Mouse (Mus musculus) lung, postnatal 14 days (tissue): ENCODE results near the gene Pnpla8.
"Not testable (repeated sequence)": the region's sequence is repeated elsewhere in the genome, so short reads cannot be mapped to it uniquely, and the experiment has no call there.

Experiments
- DNase-seq: peaks from one replicate; pipeline ENCODE4 v3.0.0; 2021

Pnpla8 gene

GRCm38 (mm10) chr12:44274125-44274835, 53.1 kb downstream of the Pnpla8 start:
- DNase-seq = no peak

DNA sequence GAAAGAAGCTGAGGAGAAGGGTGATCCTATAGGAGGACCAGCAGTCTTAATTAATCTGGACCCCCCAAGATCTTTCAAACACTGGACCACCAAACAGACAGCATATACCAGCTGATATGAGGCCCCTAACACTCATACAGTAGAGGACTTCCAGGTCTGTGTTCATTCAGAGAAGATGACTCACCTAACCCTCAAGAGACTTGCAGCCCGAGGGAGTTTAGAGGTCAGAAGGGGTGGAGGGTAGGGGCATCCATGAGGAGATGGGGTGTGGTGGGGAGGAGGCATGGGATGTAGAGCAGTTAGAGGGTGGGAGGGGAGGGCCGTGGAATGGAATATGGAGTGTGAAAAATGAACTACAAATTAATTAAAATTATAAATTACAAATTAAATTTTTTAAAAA, 59.0 kb downstream of the Pnpla8 start:
- DNase-seq = not testable (repeated sequence)

DNA sequence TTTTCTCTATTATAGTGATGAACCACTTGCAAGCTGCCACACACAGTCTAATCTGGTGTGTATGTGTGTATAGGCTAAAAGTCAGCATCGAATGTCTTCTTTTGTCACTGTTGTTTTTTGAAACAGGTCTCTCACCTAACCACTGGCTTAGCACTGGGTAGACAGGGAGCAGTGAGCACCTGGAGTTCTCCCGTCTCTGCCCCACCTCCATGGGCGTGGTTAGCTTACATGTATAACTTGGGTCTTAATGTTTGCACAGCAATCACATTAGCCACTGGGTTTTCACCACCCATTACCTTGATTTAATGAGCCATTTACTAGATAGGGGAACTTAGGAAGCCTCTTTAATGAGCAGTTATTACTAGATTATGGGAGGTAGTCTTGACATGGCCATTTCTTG, 60.4 kb downstream of the Pnpla8 start:
- DNase-seq = no peak

DNA sequence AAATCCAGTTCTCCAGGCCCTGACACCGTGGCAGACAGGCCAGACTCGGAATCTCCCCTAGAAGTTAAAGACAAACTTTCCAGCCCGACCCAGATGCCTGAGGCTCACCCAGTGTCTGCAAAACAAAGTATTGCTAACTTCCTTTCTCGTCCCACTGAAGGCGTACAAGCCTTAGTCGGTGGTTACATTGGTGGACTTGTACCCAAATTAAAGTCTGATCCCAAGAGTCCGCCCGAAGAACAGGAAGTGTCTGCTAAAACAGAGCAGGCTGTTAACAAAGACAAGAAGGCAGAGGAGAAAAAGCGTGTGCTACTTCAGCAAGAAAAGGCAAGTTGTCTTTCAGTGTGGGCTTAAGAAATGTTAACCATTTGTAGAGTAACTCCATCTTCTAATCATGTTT, 62.2 kb downstream of the Pnpla8 start:
- no peak for DNase-seq

DNA sequence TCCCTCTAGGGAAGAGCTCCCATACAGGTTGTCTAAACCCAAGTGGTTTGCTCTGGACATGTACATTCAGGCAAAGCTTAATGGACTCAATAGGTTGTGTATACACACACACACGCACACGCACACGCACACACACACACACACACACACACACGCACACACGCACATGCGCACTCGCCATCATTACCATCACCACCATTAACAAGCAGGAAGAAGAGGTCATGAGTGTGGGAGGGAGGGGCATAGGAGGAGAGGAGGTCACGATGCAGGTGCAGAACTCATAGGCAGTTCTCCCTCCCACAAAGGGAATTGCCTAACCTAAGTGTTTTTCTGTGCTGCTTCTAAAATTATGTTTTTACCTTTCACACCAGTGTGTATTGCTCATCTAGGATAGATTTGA, 65.8 kb downstream of the Pnpla8 start:
- no peak for DNase-seq

- DNase-seq = peak; percentile 83
Measured at GRCm38 (mm10) chr12:44292281-44292680, 71.1 kb downstream of the Pnpla8 start.

DNA sequence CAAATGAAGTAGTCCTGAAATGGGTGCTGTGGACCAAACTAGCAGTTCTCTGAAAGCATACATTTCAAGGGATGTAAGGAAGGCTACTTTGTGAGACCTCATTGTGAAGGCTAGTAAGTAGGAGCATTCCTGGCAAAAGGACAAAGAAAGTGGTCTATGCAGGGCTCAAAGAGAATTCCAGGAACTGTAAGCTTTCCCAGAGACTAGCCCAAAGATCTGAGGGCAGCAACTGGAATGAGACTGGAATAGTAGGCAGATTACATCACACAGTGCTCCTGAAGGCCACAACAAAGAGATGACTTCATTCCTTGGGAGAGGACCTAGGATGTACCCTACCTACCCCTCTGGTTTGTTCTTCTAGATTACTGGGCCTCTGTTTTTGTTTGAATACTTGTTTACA, 79.6 kb downstream of the Pnpla8 start:
- DNase-seq = no peak

GRCm38 (mm10) chr12:44304012-44304411, 82.8 kb downstream of the Pnpla8 start:
- DNase-seq = no peak

DNA sequence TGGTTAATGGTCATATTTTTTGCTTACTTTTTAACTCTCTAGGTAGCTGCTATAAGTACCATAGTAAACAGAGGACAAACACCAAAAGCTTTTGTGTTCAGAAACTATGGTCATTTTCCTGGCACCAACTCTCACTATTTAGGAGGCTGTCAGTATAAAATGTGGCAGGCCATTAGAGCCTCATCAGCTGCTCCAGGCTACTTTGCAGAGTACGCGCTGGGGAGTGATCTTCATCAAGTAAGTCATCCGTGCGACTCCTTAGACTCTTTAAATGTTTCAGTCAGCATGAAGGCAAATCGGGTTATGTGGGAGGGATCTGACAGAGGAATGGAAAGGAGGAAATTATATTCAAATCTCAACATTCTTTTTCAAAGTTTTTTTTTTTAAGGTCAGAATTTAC, 83.7 kb downstream of the Pnpla8 start:
- DNase-seq = no peak

GRCm38 (mm10) chr12:44308221-44308620, 87.1 kb downstream of the Pnpla8 start:
- DNase-seq = no peak

DNA sequence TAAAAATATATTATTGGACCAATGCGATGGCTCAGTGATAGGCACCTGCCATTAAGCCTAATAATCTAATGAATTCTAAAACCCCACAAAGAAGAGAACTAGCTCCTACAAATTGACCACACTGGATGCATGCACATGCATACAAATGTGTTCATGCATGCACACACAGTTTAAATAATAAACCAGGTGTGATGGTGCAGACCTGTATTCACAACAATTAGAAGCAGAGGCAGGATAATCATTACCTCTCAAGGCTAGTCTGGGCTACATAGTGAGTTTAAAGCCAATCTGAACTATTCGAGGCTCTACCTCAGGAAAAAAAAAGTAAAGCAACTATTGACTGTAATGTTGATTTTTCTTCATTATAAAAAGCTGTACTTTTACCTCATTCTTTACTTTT, 94.0 kb downstream of the Pnpla8 start:
- DNase-seq = no peak

GRCm38 (mm10) chr12:44325091-44325490, 103.9 kb downstream of the Pnpla8 start:
- DNase-seq = no peak

GRCm38 (mm10) chr12:44327452-44327851, 106.3 kb downstream of the Pnpla8 start:
- no peak for DNase-seq

- DNase-seq = peak; percentile 46
Measured at GRCm38 (mm10) chr12:44328381-44329315, 107.5 kb downstream of the Pnpla8 start, which contains the start of gene Nrcam. Gene Nrcam, plus strand, starts transcription at chr12:44328885.

DNA sequence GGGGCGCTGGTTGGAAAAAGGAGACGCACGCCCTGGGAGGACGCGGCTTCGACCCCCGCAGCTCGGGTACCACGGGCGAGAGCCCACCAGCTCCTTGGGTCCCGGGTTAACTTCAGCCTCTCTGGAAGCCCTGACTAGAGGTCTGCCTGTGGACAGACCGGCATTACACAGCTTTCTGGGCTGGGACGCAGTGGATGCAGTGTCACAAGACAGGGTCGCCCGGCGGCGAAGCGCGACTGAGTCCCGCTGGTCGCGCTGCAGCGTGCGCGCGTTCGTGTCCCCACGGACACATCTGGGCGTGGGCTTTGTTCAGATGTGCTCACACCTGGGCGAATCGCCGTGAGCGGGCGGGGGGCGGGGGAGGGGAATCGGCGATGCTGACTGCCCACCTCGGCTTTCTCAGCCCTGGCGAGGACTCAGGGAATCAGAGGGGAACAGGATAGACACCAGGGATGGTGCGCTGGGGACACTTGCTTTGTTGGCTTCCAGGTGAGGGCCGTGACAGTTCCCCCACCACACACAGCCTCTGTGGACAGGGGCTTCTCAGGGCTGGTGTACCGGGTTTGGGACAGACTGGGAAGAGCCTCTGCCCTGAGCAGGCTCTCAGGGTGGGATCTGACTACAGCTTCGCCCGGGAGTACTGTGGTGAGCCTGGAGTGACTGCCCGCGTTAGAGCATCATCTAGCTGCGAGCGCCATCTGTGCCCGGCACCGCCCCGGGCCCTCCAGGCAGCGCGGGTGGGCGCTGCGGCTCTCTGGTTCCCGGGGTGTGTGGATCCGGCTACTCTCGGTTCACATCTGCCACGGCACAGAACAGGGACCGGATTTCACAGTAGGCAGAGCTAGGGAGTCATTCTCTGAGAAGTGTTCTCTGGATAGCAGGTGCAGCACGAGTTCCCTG, 108.4 kb downstream of the Pnpla8 start:
- peak; percentile 8 for DNase-seq

GRCm38 (mm10) chr12:44330216-44330719, 109.1 kb downstream of the Pnpla8 start:
- no peak for DNase-seq

DNA sequence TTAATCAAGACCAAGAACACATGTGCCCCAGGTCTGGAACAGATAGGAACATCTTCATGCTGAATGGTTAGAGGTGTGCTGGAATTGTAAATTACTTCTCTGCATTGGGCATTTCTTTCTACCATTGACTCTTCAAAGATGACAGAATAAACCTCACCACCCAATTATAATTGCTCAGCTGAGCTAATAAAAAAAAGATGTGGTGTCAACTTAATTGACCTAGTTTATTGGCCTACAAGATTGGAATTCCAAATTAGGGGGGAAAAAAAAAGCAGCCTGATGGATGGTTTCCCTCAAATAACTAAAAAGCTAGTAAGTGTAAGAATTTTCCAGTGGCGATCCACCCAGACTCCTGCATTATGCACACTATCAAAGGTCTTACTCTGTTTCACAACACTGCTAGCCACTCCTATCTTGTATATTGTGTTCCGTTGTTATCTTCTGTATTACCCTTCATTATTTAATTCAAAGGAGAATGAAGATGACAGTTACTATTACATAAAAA, 116.0 kb downstream of the Pnpla8 start:
- no peak for DNase-seq

- no peak for DNase-seq
Measured at GRCm38 (mm10) chr12:44338195-44338622, 117.0 kb downstream of the Pnpla8 start.

GRCm38 (mm10) chr12:44344075-44344474, 122.9 kb downstream of the Pnpla8 start:
- DNase-seq = no peak

- DNase-seq = no peak
Measured at GRCm38 (mm10) chr12:44345251-44345650, 124.1 kb downstream of the Pnpla8 start.

DNA sequence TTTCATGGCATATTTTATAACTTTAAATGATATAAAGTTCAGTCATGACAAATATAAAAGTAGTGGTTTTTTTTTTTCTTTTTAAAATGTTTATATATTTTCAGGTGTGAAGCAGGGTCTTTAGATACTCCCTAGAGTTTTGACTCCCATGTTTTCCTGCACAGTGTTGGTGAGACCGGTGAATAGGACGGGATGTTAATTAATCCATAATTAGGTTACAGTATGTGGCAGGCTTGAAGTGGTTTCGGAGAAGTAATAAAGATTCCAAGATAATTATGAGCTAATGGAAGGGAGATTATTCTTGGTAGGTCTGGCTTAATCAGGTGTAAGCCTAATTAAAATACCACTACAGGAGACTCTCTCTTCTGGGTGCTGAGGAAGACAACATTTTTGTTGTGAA, 125.0 kb downstream of the Pnpla8 start:
- no peak for DNase-seq

- no peak for DNase-seq
Measured at GRCm38 (mm10) chr12:44355116-44355515, 133.9 kb downstream of the Pnpla8 start.
